Mouse (Mus musculus) monocyte, adult 59 days (primary cell): Measurements from ENCODE around the gene Tmem179b. TPM values are rescaled to one million over a fixed set of nuclear protein-coding genes. Genes with fewer than 3 reads are reported as not detected.

ENCODE experiments used
- total RNA-seq, 2 experiments: library from RNA; stranded (reverse); gene quantifications; one replicate each; pipeline ENCODE4 v1.2.4; 2023

Gene Tmem179b
- total RNA-seq, 2 experiments from 2014 or later: 114 to 120 TPM

Other genes starting within 250 kb of the Tmem179b start
- not detected for gene Slc22a8, start 183.2 kb downstream of the Tmem179b start, total RNA-seq
- gene Slc22a6, start 156.4 kb downstream of the Tmem179b start, total RNA-seq: not detected
- not detected for gene Chrm1, start 110.7 kb downstream of the Tmem179b start, total RNA-seq
- gene Slc3a2, start 51.1 kb downstream of the Tmem179b start, total RNA-seq: 100 to 1,000 TPM; 198 to 224 TPM
- 10 to 100 TPM; 41.0 to 42.9 TPM for gene Wdr74, start 38.6 kb downstream of the Tmem179b start, total RNA-seq
- 1 to 10 TPM in 1 of 2 experiments, not detected in 1; 1.8 TPM for gene 1700092M07Rik, start 33.7 kb downstream of the Tmem179b start, total RNA-seq
- 100 to 1,000 TPM; 158 to 163 TPM for gene Stx5a, start 33.1 kb downstream of the Tmem179b start, total RNA-seq
- 100 to 1,000 TPM; 220 to 231 TPM for gene Nxf1, start 17.4 kb downstream of the Tmem179b start, total RNA-seq
- gene Tmem223, start 3.5 kb downstream of the Tmem179b start, total RNA-seq: 10 to 100 TPM; 30.2 to 33.8 TPM
- 10 to 100 TPM; 11.3 to 13.8 TPM for gene Taf6l, start 11.9 kb upstream of the Tmem179b start, total RNA-seq
- 10 to 100 TPM; 57.5 to 68.0 TPM for gene Polr2g, start 24.1 kb upstream of the Tmem179b start, total RNA-seq
- 1 to 10 TPM; 2.1 to 3.1 TPM for gene Zbtb3, start 28.1 kb upstream of the Tmem179b start, total RNA-seq
- 10 to 100 TPM; 31.1 to 35.2 TPM for gene Ttc9c, start 44.9 kb upstream of the Tmem179b start, total RNA-seq
- 100 to 1,000 TPM; 107 to 124 TPM for gene Hnrnpul2, start 45.5 kb upstream of the Tmem179b start, total RNA-seq
- gene AC129217.1, start 55.3 kb upstream of the Tmem179b start, total RNA-seq: 10 to 100 TPM; 21.6 to 27.8 TPM
- gene Bscl2, start 63.0 kb upstream of the Tmem179b start, total RNA-seq: 100 to 1,000 TPM in 1 of 2 experiments, 10 to 100 TPM in 1; 97.1 to 109 TPM
- gene Gng3, start 64.7 kb upstream of the Tmem179b start, total RNA-seq: not detected
- gene Lrrn4cl, start 76.3 kb upstream of the Tmem179b start, total RNA-seq: under 1 TPM; 0.27 to 0.55 TPM
- 100 to 1,000 TPM; 107 to 138 TPM for gene Ubxn1, start 97.0 kb upstream of the Tmem179b start, total RNA-seq
- gene Uqcc3, start 106.5 kb upstream of the Tmem179b start, total RNA-seq: 10 to 100 TPM; 19.3 to 24.4 TPM
- 10 to 100 TPM; 11.6 to 16.5 TPM for gene Lbhd1, start 109.3 kb upstream of the Tmem179b start, total RNA-seq
- not detected for gene Gm49403, start 109.5 kb upstream of the Tmem179b start, total RNA-seq
- 10 to 100 TPM; 32.3 to 36.4 TPM for gene 1810009A15Rik, start 114.4 kb upstream of the Tmem179b start, total RNA-seq
- gene Gm49416, start 114.5 kb upstream of the Tmem179b start, total RNA-seq: 1 to 10 TPM in 1 of 2 experiments, not detected in 1; 6.1 TPM
- 10 to 100 TPM; 13.1 to 16.0 TPM for gene Ints5, start 118.5 kb upstream of the Tmem179b start, total RNA-seq
- gene Ganab, start 123.6 kb upstream of the Tmem179b start, total RNA-seq: 100 to 1,000 TPM; 114 to 122 TPM
- 10 to 100 TPM; 48.9 to 52.6 TPM for gene B3gat3, start 145.9 kb upstream of the Tmem179b start, total RNA-seq
- 1 to 10 TPM; 2.6 to 3.1 TPM for gene Rom1, start 154.9 kb upstream of the Tmem179b start, total RNA-seq
- 10 to 100 TPM; 62.0 to 62.9 TPM for gene Eml3, start 155.1 kb upstream of the Tmem179b start, total RNA-seq
- gene Mta2, start 167.4 kb upstream of the Tmem179b start, total RNA-seq: 100 to 1,000 TPM; 112 to 114 TPM
- 10 to 100 TPM; 15.6 to 15.7 TPM for gene Tut1, start 179.4 kb upstream of the Tmem179b start, total RNA-seq
- 100 to 1,000 TPM; 194 to 241 TPM for gene Eef1g, start 192.6 kb upstream of the Tmem179b start, total RNA-seq
- 1,000 to 10,000 TPM; 1,396 to 1,409 TPM for gene Ahnak, start 214.8 kb upstream of the Tmem179b start, total RNA-seq